Mouse (Mus musculus): Measurements from ENCODE around the gene Dock6. TPM values are rescaled to one million over a fixed set of nuclear protein-coding genes. Genes with fewer than 3 reads are reported as not detected.
"Not testable (repeated sequence)": the region's sequence is repeated elsewhere in the genome, so short reads cannot be mapped to it uniquely, and the experiment has no call there.

The Dock6 gene
- polyA plus RNA-seq, 1 experiment from 2014 or later: 46.2 TPM

DNA sequence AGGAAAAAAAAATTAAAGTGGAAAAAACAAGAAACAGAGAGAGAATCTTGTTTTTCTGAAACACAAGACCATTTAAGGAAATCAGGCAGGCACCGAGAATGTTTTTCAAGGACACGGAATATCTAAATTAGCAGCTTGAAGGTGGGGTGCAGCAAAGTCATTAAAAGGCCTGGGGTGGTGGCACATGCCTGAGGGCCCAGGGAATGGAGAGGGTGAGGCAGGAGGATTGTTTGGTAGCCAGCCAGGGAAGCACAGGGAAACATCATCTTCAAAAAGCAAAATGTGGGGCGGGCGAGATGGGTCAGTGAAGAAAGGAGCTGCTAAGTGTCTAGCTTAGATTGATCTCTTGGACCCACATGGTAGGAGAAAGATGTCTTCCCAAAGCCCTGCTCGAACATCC, 64.8 kb downstream of the Dock6 start:
- WGBS: 80% methylated on average over 5 of the region's 5 CpGs
- peaks cover 36% of the 10 kb centered on the region for H3K4me1 ChIP-seq (ENCODE audit: control insufficient read depth, insufficient read depth, low read length)
- H3K9ac ChIP-seq (ENCODE audit: low read length): peak overlapping the region; percentile 39; the same call in 1 of the 2 replicates
- peaks cover 5% of the 10 kb centered on the region; the same call in 1 of the 2 replicates for H3K36me3 ChIP-seq (ENCODE audit: control insufficient read depth, insufficient read depth)
- no peaks in the 10 kb centered on the region for H3K27me3 ChIP-seq (ENCODE audit: control insufficient read depth, insufficient read depth, low read length)
- no peaks in the 10 kb centered on the region for H3K9me3 ChIP-seq (replicated peaks; ENCODE audit: control insufficient read depth, low read length)
- H3K4me3 ChIP-seq (ENCODE audit: low read length): no peak overlapping the region
- H3K4me2 ChIP-seq (ENCODE audit: low read depth, low read length): 0 out of 2 replicates have a peak overlapping the region, but pooled peaks have one; percentile 16
- H3K27ac ChIP-seq (ENCODE audit: low read length): peak overlapping the region; percentile 79
- ATAC-seq (replicated peaks; ENCODE audit: extremely low read depth, insufficient read depth, low FRiP score): no peak

DNA sequence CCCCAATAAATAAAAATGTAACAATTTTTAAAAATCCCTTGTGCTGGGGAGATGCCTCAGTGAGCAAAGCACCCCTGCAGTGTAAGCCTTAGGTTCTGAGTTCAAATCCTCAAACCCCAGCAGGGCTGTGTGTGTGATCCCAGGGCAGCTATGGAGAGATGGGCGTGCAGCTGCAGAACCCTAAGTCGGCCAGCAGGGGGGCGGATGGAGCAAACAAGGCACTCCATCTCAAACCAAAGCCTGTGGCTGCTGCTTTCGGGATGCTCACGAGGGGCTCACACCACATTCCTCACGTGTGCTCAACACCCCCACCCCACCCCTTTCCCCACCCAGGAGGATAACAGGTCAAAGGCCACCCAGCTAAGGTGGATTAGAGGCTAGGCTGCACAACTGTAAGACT, 65.5 kb downstream of the Dock6 start:
- Histone ChIP-seq H3K4me3 (ENCODE audit: low read length) (no peak overlapping the region), H3K4me2 (ENCODE audit: low read depth, low read length) (no peak overlapping the region), H3K9ac (ENCODE audit: low read length) (no peak overlapping the region), H3K27me3 (ENCODE audit: control insufficient read depth, insufficient read depth, low read length) (no peaks in the 10 kb centered on the region), H3K36me3 (ENCODE audit: control insufficient read depth, insufficient read depth) (peaks cover 5% of the 10 kb centered on the region; the same call in 1 of the 2 replicates), H3K4me1 (ENCODE audit: control insufficient read depth, insufficient read depth, low read length) (peaks cover 32% of the 10 kb centered on the region), H3K9me3 (replicated peaks; ENCODE audit: control insufficient read depth, low read length) (no peaks in the 10 kb centered on the region), H3K27ac (ENCODE audit: low read length) (peak overlapping the region; percentile 4; the same call in 1 of the 2 replicates)
- no peak for ATAC-seq (replicated peaks; ENCODE audit: extremely low read depth, insufficient read depth, low FRiP score)
- 17% methylated on average over 6 of the region's 6 CpGs for WGBS

DNA sequence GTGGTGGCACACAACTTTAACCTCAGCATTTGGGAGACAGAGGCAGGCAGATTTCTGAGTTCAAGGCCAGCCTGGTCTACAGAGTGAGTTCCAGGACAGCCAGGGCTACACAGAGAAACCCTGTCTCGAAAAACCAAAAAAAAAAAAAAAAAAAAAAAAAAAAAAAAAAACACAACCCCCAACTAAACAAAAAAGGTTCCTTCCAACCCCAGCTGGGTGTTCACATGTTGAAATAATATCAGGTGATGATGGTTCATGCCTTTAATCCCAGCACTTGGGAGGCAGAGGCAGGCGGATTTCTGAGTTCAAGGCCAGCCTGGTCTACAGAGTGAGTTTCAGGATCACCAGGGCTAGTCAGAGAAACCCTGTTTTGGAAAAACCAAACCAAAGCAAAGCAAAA, 66.1 kb downstream of the Dock6 start:
- H3K9ac ChIP-seq (ENCODE audit: low read length); H3K4me2 ChIP-seq (ENCODE audit: low read depth, low read length); H3K9me3 ChIP-seq (replicated peaks; ENCODE audit: control insufficient read depth, low read length); ATAC-seq (replicated peaks; ENCODE audit: extremely low read depth, insufficient read depth, low FRiP score); H3K27ac ChIP-seq (ENCODE audit: low read length); H3K36me3 ChIP-seq (ENCODE audit: control insufficient read depth, insufficient read depth); H3K4me3 ChIP-seq (ENCODE audit: low read length); H3K27me3 ChIP-seq (ENCODE audit: control insufficient read depth, insufficient read depth, low read length): not testable (repeated sequence)
- 69% methylated on average over 1 of the region's 2 CpGs for WGBS
- H3K4me1 ChIP-seq (ENCODE audit: control insufficient read depth, insufficient read depth, low read length): peaks cover 31% of the 10 kb centered on the region

DNA sequence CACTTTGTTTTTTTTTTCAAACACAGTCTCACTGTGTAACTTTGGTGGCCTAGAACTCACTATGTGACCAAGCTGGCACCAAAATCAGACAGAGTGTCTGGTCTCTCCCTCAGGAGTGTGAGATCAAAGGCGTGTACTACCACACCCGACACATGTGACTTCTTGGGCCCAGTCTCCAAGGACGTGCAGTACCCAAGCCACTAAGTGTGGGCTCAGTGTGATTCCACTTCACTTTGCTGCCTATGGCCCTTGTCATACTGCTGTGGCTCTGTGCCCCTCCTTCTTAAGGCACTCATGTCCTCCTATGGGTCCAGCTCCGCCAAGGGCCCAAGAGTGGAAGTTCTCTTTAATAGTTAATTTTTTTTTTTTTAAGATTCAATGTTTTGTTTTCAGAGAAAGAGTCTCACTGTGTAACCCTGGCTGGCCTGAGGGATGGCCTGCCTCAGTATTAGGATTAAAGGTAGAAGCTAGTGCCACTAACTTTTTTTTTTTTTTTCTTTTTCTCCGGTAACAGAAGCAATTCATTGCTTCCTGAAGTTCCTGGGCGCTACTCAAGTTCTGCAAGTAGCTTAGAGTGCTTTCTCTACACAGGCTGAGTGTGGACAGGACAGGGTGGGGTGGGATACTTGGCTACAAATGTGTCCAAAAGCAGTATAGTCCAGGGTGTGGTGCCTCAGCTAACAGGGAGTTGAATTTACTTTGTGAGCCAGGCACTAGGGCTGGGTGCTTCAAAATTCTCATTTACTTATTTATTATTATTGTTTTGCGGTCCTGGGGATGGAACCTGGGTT, 67.7 kb downstream of the Dock6 start:
- ATAC-seq (replicated peaks; ENCODE audit: extremely low read depth, insufficient read depth, low FRiP score): no peak
- H3K9me3 ChIP-seq (replicated peaks; ENCODE audit: control insufficient read depth, low read length): no peaks in the 10 kb centered on the region
- H3K27me3 ChIP-seq (ENCODE audit: control insufficient read depth, insufficient read depth, low read length): no peaks in the 10 kb centered on the region
- H3K27ac ChIP-seq (ENCODE audit: low read length): peak overlapping the region; percentile 9; the same call in 1 of the 2 replicates
- peaks cover 29% of the 10 kb centered on the region for H3K4me1 ChIP-seq (ENCODE audit: control insufficient read depth, insufficient read depth, low read length)
- H3K4me3 ChIP-seq (ENCODE audit: low read length): no peak overlapping the region
- no peak overlapping the region for H3K4me2 ChIP-seq (ENCODE audit: low read depth, low read length)
- H3K36me3 ChIP-seq (ENCODE audit: control insufficient read depth, insufficient read depth): peaks cover 13% of the 10 kb centered on the region
- no peak overlapping the region for H3K9ac ChIP-seq (ENCODE audit: low read length)
- WGBS: 83% methylated on average over 7 of the region's 7 CpGs

DNA sequence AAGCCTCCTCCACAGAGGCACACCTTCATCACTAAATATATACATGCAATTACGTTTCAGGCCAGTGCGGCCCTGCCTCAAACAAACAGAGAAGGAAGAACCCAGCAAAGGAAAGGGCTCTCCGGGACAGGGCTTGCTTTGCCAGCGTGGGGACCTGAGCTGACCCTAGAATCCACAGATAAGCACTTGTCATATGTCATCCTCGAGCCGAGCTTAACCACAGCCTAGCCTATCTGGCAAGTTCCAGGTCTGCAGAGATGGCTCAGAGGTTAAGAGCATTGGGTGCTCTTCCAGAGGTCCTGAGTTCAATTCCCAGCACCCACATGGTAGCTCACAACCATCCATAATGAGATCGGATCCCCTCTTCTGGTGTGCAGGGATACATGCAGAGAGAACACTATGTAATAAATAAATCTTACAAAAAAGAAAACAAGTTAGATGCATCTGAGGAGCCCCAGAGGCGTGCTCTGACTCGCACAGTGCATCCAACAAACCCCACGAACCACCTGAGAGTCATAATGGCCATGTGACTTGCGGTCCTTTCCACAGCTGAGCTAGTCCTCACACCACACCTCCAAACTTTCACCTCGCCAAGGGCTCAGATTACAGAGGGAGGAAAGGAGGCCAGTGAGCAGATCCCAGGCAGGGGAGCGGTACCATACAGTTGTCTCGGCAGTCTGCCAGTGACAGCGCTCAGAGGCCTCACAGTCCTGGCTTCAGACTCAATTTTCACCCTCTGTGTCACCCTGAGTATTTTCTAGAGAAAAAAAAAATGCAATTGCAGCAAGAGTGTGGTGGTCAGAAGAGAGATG, 70.6 kb downstream of the Dock6 start:
- H3K36me3 ChIP-seq (ENCODE audit: control insufficient read depth, insufficient read depth): peaks cover 36% of the 10 kb centered on the region
- 0 out of 2 replicates have a peak overlapping the region, but pooled peaks have one; percentile 0 for H3K4me2 ChIP-seq (ENCODE audit: low read depth, low read length)
- H3K9me3 ChIP-seq (replicated peaks; ENCODE audit: control insufficient read depth, low read length): no peaks in the 10 kb centered on the region
- peak; percentile 84 for ATAC-seq (replicated peaks; ENCODE audit: extremely low read depth, insufficient read depth, low FRiP score)
- H3K4me3 ChIP-seq (ENCODE audit: low read length): no peak overlapping the region
- peak overlapping the region; percentile 91 for H3K27ac ChIP-seq (ENCODE audit: low read length)
- 52% methylated on average over 15 of the region's 15 CpGs for WGBS
- no peak overlapping the region for H3K9ac ChIP-seq (ENCODE audit: low read length)
- no peaks in the 10 kb centered on the region for H3K27me3 ChIP-seq (ENCODE audit: control insufficient read depth, insufficient read depth, low read length)
- H3K4me1 ChIP-seq (ENCODE audit: control insufficient read depth, insufficient read depth, low read length): peaks cover 11% of the 10 kb centered on the region

DNA sequence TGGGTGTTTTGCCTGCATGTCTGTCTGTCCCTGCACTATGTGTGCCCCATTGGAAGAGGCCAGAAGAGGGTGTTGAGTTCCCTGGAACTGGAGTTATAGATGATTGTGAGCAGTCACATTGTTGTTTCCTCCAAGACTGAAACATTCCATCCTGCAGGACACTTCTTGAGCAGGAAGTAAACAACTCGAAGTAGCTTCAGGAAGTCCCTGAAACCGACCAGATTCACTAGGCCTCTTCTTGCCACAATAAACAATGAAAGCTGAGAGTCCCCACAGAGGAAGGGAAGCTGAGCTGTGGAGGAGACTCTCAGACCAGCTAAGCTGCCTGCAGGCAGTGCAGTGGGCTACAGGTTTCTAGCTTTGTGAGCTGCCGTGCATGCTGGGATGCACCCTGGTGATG, 74.7 kb downstream of the Dock6 start:
- H3K4me1 ChIP-seq (ENCODE audit: control insufficient read depth, insufficient read depth, low read length): peaks cover 9% of the 10 kb centered on the region
- no peak overlapping the region for H3K4me3 ChIP-seq (ENCODE audit: low read length)
- no peaks in the 10 kb centered on the region for H3K9me3 ChIP-seq (replicated peaks; ENCODE audit: control insufficient read depth, low read length)
- H3K9ac ChIP-seq (ENCODE audit: low read length): no peak overlapping the region
- peaks cover 63% of the 10 kb centered on the region for H3K36me3 ChIP-seq (ENCODE audit: control insufficient read depth, insufficient read depth)
- H3K4me2 ChIP-seq (ENCODE audit: low read depth, low read length): no peak overlapping the region
- WGBS: 82% methylated on average over 3 of the region's 3 CpGs
- no peak for ATAC-seq (replicated peaks; ENCODE audit: extremely low read depth, insufficient read depth, low FRiP score)
- H3K27ac ChIP-seq (ENCODE audit: low read length): no peak overlapping the region
- no peaks in the 10 kb centered on the region for H3K27me3 ChIP-seq (ENCODE audit: control insufficient read depth, insufficient read depth, low read length)

DNA sequence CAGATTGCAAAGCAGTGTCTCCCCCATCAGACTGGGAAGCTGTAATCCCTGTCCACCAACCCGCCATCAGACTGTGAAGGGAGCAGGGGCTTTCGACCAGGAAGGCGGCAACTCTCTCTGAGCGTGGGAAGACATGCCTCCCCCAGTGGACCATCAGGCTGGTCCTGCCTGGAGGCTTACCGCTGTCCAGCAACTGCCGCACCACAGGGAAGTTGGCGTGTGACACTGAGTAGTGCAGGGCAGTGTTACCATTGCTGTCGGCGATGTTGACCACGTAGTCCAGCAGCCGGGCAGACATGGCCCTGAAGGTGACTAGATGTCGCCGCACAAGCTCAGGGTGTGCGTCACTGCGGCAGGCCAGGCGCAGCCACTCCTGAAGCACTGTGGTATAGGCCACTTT, 78.1 kb downstream of the Dock6 start:
- H3K27ac ChIP-seq (ENCODE audit: low read length): no peak overlapping the region

DNA sequence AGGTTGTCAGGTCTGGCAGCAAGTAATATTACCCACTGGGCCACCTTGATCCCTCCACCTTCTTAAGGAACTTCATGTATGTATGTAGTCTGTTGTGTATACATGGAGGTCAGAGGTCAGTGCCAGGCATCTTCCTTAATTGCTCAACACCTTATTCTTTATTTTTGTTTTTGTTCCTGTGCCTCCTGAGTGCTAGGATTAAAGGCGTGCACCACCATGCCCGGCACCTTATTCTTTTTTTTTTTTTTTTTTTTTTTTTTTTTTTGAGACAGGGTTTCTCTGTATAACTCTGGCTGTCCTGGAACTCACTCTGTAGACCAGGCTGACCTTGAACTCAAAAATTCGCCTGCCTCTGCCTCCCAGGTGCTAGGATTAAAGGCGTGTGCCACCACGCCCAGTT, 79.0 kb downstream of the Dock6 start:
- H3K4me1 ChIP-seq (ENCODE audit: control insufficient read depth, insufficient read depth, low read length): peaks cover 18% of the 10 kb centered on the region
- H3K27me3 ChIP-seq (ENCODE audit: control insufficient read depth, insufficient read depth, low read length); H3K9me3 ChIP-seq (replicated peaks; ENCODE audit: control insufficient read depth, low read length); H3K4me3 ChIP-seq (ENCODE audit: low read length); ATAC-seq (replicated peaks; ENCODE audit: extremely low read depth, insufficient read depth, low FRiP score); H3K27ac ChIP-seq (ENCODE audit: low read length); H3K4me2 ChIP-seq (ENCODE audit: low read depth, low read length); H3K9ac ChIP-seq (ENCODE audit: low read length): not testable (repeated sequence)
- H3K36me3 ChIP-seq (ENCODE audit: control insufficient read depth, insufficient read depth): peaks cover 56% of the 10 kb centered on the region
- WGBS: 81% methylated on average over 5 of the region's 5 CpGs

More for the DNA sequence above, 78.1 kb downstream of the Dock6 start:
- no peaks in the 10 kb centered on the region for H3K27me3 ChIP-seq (ENCODE audit: control insufficient read depth, insufficient read depth, low read length)
- no peak overlapping the region for H3K9ac ChIP-seq (ENCODE audit: low read length)
- H3K36me3 ChIP-seq (ENCODE audit: control insufficient read depth, insufficient read depth): peaks cover 65% of the 10 kb centered on the region
- no peak overlapping the region for H3K4me2 ChIP-seq (ENCODE audit: low read depth, low read length)
- 90% methylated on average over 16 of the region's 16 CpGs for WGBS
- H3K4me1 ChIP-seq (ENCODE audit: control insufficient read depth, insufficient read depth, low read length): peaks cover 8% of the 10 kb centered on the region
- no peak for ATAC-seq (replicated peaks; ENCODE audit: extremely low read depth, insufficient read depth, low FRiP score)
- no peak overlapping the region for H3K4me3 ChIP-seq (ENCODE audit: low read length)
- H3K9me3 ChIP-seq (replicated peaks; ENCODE audit: control insufficient read depth, low read length): no peaks in the 10 kb centered on the region

Measured in heart, embryonic 16.5 days (tissue).